Mouse (Mus musculus): Measurements from ENCODE around the gene Cd109. TPM values are rescaled to one million over a fixed set of nuclear protein-coding genes. Genes with fewer than 3 reads are reported as not detected.

The Cd109 gene
- 0.53 TPM in 1 of 2 replicates, not detected in the other for polyA plus RNA-seq (2012; ENCODE audit: insufficient read depth, low replicate concordance)

GRCm38 (mm10) chr9:78615401-78616021 is at the start of gene Cd109:
TSS of gene Cd109 (plus strand) at chr9:78615546.
- no peak for TF ChIP-seq GATA1 (IDR thresholded peaks at IDR 0.05; ENCODE audit: borderline replicate concordance, low read length)
- no peak for TF ChIP-seq FLI1 (IDR thresholded peaks at IDR 0.05; ENCODE audit: low read length)
- Histone ChIP-seq H3K36me3 (replicated peaks; ENCODE audit: low read length) (no peaks in the 10 kb centered on the region), H3K27me3 (replicated peaks) (peaks cover 53% of the 10 kb centered on the region), H3K9me3 (peaks cover 7% of the 10 kb centered on the region), H3K4me3 (replicated peaks) (peak within 1 kb of the TSS; percentile 90), H3K4me1 (peaks cover 9% of the 10 kb centered on the region)

GRCm38 (mm10) chr9:78569934-78570333 is 45.4 kb upstream of the Cd109 start:
- H3K27me3 ChIP-seq (replicated peaks) = no peaks in the 10 kb centered on the region
- H3K4me3 ChIP-seq (replicated peaks) = no peak overlapping the region
- peaks cover 29% of the 10 kb centered on the region for H3K36me3 ChIP-seq (replicated peaks; ENCODE audit: low read length)
- no peaks in the 10 kb centered on the region for H3K4me1 ChIP-seq
- TF ChIP-seq FLI1 (IDR thresholded peaks at IDR 0.05; ENCODE audit: low read length) = no peak
- TF ChIP-seq GATA1 (IDR thresholded peaks at IDR 0.05; ENCODE audit: borderline replicate concordance, low read length) = no peak
- H3K9me3 ChIP-seq = no peaks in the 10 kb centered on the region

GRCm38 (mm10) chr9:78576466-78576865 is 38.9 kb upstream of the Cd109 start:
- Histone ChIP-seq H3K36me3 (replicated peaks; ENCODE audit: low read length) (peaks cover 45% of the 10 kb centered on the region), H3K4me1 (peaks cover 5% of the 10 kb centered on the region), H3K4me3 (replicated peaks) (no peak overlapping the region), H3K27me3 (replicated peaks) (no peaks in the 10 kb centered on the region), H3K9me3 (no peaks in the 10 kb centered on the region)
- TF ChIP-seq GATA1 (IDR thresholded peaks at IDR 0.05; ENCODE audit: borderline replicate concordance, low read length) (no peak), FLI1 (IDR thresholded peaks at IDR 0.05; ENCODE audit: low read length) (no peak)

GRCm38 (mm10) chr9:78578824-78579223 is 36.5 kb upstream of the Cd109 start:
- no peak overlapping the region for H3K4me3 ChIP-seq (replicated peaks)
- TF ChIP-seq GATA1 (IDR thresholded peaks at IDR 0.05; ENCODE audit: borderline replicate concordance, low read length) (no peak), FLI1 (IDR thresholded peaks at IDR 0.05; ENCODE audit: low read length) (no peak)

GRCm38 (mm10) chr9:78579644-78580396 is 35.5 kb upstream of the Cd109 start:
- peaks cover 34% of the 10 kb centered on the region for H3K36me3 ChIP-seq (replicated peaks; ENCODE audit: low read length)
- H3K4me1 ChIP-seq = peaks cover 15% of the 10 kb centered on the region
- H3K9me3 ChIP-seq = no peaks in the 10 kb centered on the region
- no peak overlapping the region for H3K4me3 ChIP-seq (replicated peaks)
- TF ChIP-seq GATA1 (IDR thresholded peaks at IDR 0.05; ENCODE audit: borderline replicate concordance, low read length) (no peak), FLI1 (IDR thresholded peaks at IDR 0.05; ENCODE audit: low read length) (no peak)
- no peaks in the 10 kb centered on the region for H3K27me3 ChIP-seq (replicated peaks)

More at GRCm38 (mm10) chr9:78578824-78579223, 36.5 kb upstream of the Cd109 start:
- H3K27me3 ChIP-seq (replicated peaks) = no peaks in the 10 kb centered on the region
- no peaks in the 10 kb centered on the region for H3K9me3 ChIP-seq
- peaks cover 11% of the 10 kb centered on the region for H3K4me1 ChIP-seq
- H3K36me3 ChIP-seq (replicated peaks; ENCODE audit: low read length) = peaks cover 33% of the 10 kb centered on the region

GRCm38 (mm10) chr9:78587218-78587883 is 28.0 kb upstream of the Cd109 start:
- Histone ChIP-seq H3K4me3 (replicated peaks) (peak overlapping the region; percentile 95), H3K9me3 (no peaks in the 10 kb centered on the region), H3K4me1 (peaks cover 21% of the 10 kb centered on the region), H3K36me3 (replicated peaks; ENCODE audit: low read length) (peaks cover 16% of the 10 kb centered on the region), H3K27me3 (replicated peaks) (no peaks in the 10 kb centered on the region)
- TF ChIP-seq GATA1 (IDR thresholded peaks at IDR 0.05; ENCODE audit: borderline replicate concordance, low read length) = no peak
- no peak for TF ChIP-seq FLI1 (IDR thresholded peaks at IDR 0.05; ENCODE audit: low read length)

GRCm38 (mm10) chr9:78587914-78588313 is 27.4 kb upstream of the Cd109 start, which contains the start of gene Slc17a5:
TSS of gene Slc17a5 (minus strand) at chr9:78588041.
- Histone ChIP-seq H3K4me1 (peaks cover 21% of the 10 kb centered on the region), H3K4me3 (replicated peaks) (peak within 1 kb of the TSS; percentile 95), H3K27me3 (replicated peaks) (no peaks in the 10 kb centered on the region), H3K9me3 (no peaks in the 10 kb centered on the region), H3K36me3 (replicated peaks; ENCODE audit: low read length) (peaks cover 16% of the 10 kb centered on the region)
- TF ChIP-seq FLI1 (IDR thresholded peaks at IDR 0.05; ENCODE audit: low read length) (no peak), GATA1 (IDR thresholded peaks at IDR 0.05; ENCODE audit: borderline replicate concordance, low read length) (no peak)

- Histone ChIP-seq H3K9me3 (no peaks in the 10 kb centered on the region), H3K4me1 (peaks cover 21% of the 10 kb centered on the region), H3K27me3 (replicated peaks) (no peaks in the 10 kb centered on the region), H3K4me3 (replicated peaks) (peak overlapping the region; percentile 95), H3K36me3 (replicated peaks; ENCODE audit: low read length) (peaks cover 16% of the 10 kb centered on the region)
- TF ChIP-seq FLI1 (IDR thresholded peaks at IDR 0.05; ENCODE audit: low read length) (no peak), GATA1 (IDR thresholded peaks at IDR 0.05; ENCODE audit: borderline replicate concordance, low read length) (no peak)
Observed at GRCm38 (mm10) chr9:78588411-78589033, 26.8 kb upstream of the Cd109 start.

- Histone ChIP-seq H3K4me1 (peaks cover 17% of the 10 kb centered on the region), H3K36me3 (replicated peaks; ENCODE audit: low read length) (peaks cover 3% of the 10 kb centered on the region), H3K4me3 (replicated peaks) (no peak overlapping the region), H3K9me3 (no peaks in the 10 kb centered on the region), H3K27me3 (replicated peaks) (no peaks in the 10 kb centered on the region)
- TF ChIP-seq FLI1 (IDR thresholded peaks at IDR 0.05; ENCODE audit: low read length) (no peak), GATA1 (IDR thresholded peaks at IDR 0.05; ENCODE audit: borderline replicate concordance, low read length) (no peak)
Observed at GRCm38 (mm10) chr9:78590471-78590870, 24.9 kb upstream of the Cd109 start.

Data from megakaryocyte, embryonic 14.5 days (primary cell).